Mouse (Mus musculus) cerebellum, adult 2 months (tissue): ENCODE data around the gene Slc12a9. TPM values are rescaled to one million over a fixed set of nuclear protein-coding genes. Genes with fewer than 3 reads are reported as not detected.

Experiments
- DNase-seq, 2 experiments: peaks; one replicate each; pipeline ENCODE4 v3.0.0; 2021
- H3K27ac ChIP-seq: fragments of 200-500 bp; 2 replicates; pipeline ENCODE4 v1.5.1; 2012; ENCODE audit warnings: low read length, control low read depth, inconsistent platforms; ENCODE audit not compliant: insufficient read depth
- H3K27me3 ChIP-seq: fragments of 200-500 bp; 2 replicates; pipeline ENCODE4 v1.6.1; 2012; ENCODE audit warnings: inconsistent platforms, mild to moderate bottlenecking, low read length, moderate library complexity; ENCODE audit not compliant: control insufficient read depth, insufficient read depth
- H3K4me1 ChIP-seq: fragments of 200-500 bp; 2 replicates; pipeline ENCODE4 v1.6.1; 2011; ENCODE audit warnings: low read length; ENCODE audit not compliant: control insufficient read depth, insufficient read depth
- H3K4me3 ChIP-seq: fragments of 200-500 bp; replicated peaks from 2 replicates; pipeline ENCODE3; 2011; ENCODE audit warnings: mild to moderate bottlenecking, low read depth, low read length, control low read depth; ENCODE audit not compliant: insufficient read depth
- CTCF ChIP-seq: fragments of 200-500 bp; IDR thresholded peaks from 2 replicates; pipeline ENCODE4 v1.5.1; 2011; ENCODE audit warnings: low read depth, mild to moderate bottlenecking, control low read depth, low read length, moderate library complexity, borderline replicate concordance; ENCODE audit not compliant: insufficient read depth
- POLR2A ChIP-seq: fragments of 200-500 bp; IDR thresholded peaks from 2 replicates; pipeline ENCODE4 v1.6.1; 2011; ENCODE audit warnings: low read length, control low read depth, borderline replicate concordance; ENCODE audit not compliant: insufficient read depth
- WGBS: fragments of 180-500 bp; shearing (Covaris S2); methylation state at CpG from one replicate; pipeline ENCODE4 v1.1.7; 2018; 5-methylcytosine and 5-hydroxymethylcytosine counted together
- polyA plus RNA-seq: library from polyadenylated mRNA; depleted of rRNA; stranded (reverse); fragments of >200 nt; gene quantifications from 2 replicates; pipeline ENCODE4 v1.2.3, GENCODE M21; 2012

Slc12a9 gene
- polyA plus RNA-seq, 1 experiment = 31.0 TPM

DNA sequence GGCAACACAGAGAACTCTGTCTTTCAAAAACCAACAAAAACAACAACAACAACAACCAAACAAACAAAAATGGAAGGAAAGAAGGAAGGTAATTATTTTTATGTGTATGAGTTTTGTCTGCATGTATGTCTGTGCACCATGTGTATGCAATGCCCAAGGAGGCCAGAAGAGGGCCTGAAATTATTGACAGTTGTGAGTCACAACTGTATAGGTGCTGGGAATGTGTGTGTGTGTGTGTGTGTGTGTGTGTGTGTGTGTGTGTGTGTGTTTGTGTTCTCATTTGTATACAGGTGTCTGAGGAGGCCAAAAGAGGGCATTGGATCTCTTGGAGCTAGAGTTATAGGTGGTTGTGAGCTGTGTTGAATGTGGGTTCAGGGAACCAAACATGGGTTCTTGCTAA is 10.5 kb upstream of the Slc12a9 start:
- Histone ChIP-seq H3K4me1 (0 out of 2 replicates have a peak, but pooled peaks cover 4% of the 10 kb centered on the region), H3K27me3 (no peaks in the 10 kb centered on the region; the same call in 1 of the 2 replicates), H3K27ac (no peak overlapping the region), H3K4me3 (no peak overlapping the region)
- TF ChIP-seq POLR2A = no peak
- TF ChIP-seq CTCF = no peak
- DNase-seq = no peak

- Histone ChIP-seq H3K4me1 (0 out of 2 replicates have a peak, but pooled peaks cover 4% of the 10 kb centered on the region), H3K27ac (no peak overlapping the region), H3K27me3 (no peaks in the 10 kb centered on the region; the same call in 1 of the 2 replicates), H3K4me3 (no peak overlapping the region)
- 96% methylated on average over 5 of the region's 5 CpGs for WGBS
- no peak for DNase-seq
- no peak for TF ChIP-seq CTCF
- no peak for TF ChIP-seq POLR2A
Observed at GRCm38 (mm10) chr5:137343412-137343811, 10.0 kb upstream of the Slc12a9 start.

DNA sequence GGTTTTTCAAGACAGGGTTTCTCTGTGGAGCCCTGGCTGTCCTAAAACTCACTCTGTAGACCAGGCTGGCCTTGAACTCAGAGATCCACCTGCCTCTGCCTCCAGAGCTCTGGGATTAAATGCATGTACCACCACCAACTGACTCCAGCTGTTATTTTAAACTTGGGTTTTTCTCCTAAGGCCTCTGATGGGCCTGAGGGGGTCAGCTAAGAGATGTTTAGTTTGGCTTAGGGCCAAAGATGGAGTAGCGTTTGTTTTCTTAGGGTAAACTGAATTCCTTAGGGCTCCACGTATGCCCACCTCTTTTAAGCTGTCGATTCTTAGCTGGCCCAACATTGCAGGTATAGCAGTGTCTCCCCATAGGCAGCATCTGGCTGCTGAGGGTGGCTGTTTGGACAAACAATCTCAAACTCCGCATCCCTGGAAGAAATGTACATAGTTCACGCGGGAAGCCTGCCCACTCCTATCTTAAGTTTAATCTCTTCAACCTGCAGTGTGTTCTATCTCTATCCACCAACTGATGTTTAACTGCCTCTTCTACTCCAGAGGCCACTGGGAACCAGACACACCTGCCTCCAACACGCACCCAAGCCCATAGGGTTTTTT is 9.1 kb upstream of the Slc12a9 start:
- no peak for DNase-seq
- H3K4me3 ChIP-seq = no peak overlapping the region
- no peak for TF ChIP-seq CTCF
- TF ChIP-seq POLR2A = no peak
- 0 out of 2 replicates have a peak, but pooled peaks cover 7% of the 10 kb centered on the region for H3K4me1 ChIP-seq
- H3K27me3 ChIP-seq = no peaks in the 10 kb centered on the region; the same call in 1 of the 2 replicates
- H3K27ac ChIP-seq = no peak overlapping the region
- WGBS = 74% methylated on average over 7 of the region's 7 CpGs

DNA sequence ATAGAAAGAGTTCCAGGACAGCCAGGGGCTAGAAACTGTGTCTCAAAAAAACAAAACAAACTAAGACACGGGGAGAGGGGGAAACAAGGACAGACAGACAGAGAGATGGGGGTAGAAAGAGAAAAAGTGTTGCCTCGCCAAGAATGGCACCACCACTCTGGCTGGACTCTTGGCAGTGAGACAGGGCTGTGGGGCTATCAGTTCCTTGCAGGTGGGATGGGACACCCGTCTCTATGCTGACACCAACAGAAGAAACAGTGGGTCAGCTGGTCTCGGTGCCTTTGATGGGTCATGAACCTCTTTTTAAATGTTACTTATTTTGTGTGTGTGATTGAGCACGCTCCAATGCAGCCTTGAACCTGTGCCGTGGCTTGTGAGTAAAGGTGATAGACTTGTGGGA is 6.8 kb upstream of the Slc12a9 start:
- TF ChIP-seq POLR2A (no peak), CTCF (no peak)
- Histone ChIP-seq H3K4me1 (0 out of 2 replicates have a peak, but pooled peaks cover 7% of the 10 kb centered on the region), H3K27ac (peak overlapping the region; percentile 69), H3K27me3 (no peaks in the 10 kb centered on the region), H3K4me3 (no peak overlapping the region)
- 75% methylated on average over 6 of the region's 6 CpGs for WGBS
- no peak for DNase-seq

DNA sequence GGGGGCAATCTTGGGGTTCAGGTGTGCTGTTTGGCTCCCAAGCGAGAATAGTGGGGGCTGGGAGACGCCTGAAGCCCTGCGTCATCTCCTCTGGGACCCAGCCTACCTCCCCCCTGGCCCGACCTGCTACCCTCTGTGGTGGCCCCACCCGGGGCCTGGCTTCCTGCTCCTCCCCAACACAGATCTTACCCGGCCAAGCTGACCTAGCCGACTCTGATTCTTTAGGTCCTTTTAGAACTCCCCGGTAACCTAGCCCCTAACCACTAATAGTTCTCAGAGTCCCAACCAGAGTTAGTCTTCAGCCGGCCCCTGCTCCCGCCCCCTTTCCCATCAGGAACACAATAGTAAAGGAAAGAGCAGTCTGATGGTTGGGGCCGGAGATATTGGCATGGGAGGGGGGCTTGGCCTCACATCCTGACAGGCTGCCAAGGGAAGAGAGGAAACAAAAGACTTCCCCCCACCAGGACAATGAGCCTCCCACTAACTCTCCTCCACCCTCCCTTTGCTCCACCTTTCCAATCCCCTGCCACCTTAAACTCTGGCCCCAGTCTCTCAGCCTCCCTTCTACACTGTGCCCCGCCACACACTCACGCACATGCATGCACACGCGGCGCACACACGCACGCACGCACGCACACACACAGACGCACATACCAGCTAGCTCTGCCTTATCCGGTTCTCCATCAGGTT is 6.0 kb upstream of the Slc12a9 start:
- Histone ChIP-seq H3K4me1 (0 out of 2 replicates have a peak, but pooled peaks cover 7% of the 10 kb centered on the region), H3K27ac (peak overlapping the region; percentile 69)
- WGBS = 6% methylated on average over 22 of the region's 22 CpGs

DNA sequence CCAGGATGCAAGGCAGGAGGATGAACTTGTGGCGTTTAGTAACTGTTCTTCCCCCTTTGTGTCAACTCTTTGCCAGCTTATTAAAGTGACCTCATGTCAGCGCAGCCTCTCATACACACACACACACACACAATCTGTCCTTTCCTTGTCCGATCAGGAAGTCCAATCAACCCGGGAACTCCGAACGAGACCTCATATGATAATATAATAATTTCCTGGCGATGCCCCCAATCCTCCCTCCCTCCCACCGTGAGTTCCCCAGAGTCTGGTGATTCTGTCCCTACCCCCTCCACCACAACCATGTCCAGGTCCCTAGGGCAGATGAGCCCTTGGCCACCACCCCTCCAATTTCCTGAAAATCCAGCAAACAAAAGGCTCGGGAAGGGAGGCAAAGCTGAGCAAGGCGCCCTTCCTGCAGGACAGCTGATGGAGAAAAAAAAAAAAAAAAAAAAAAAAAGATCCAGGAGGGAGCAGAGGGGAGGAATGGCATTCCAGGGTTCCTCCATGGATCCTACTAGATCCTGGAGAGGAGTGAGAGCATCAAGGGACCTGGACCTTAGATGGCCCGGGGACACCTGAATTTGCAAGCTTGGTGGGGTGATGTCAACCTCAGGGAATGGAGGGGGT is 5.4 kb upstream of the Slc12a9 start:
- H3K4me1 ChIP-seq = 0 out of 2 replicates have a peak, but pooled peaks cover 7% of the 10 kb centered on the region
- no peak for DNase-seq
- peak overlapping the region; percentile 69 for H3K27ac ChIP-seq
- TF ChIP-seq CTCF = no peak
- WGBS = 1% methylated on average over 11 of the region's 11 CpGs
- no peaks in the 10 kb centered on the region for H3K27me3 ChIP-seq
- peak overlapping the region; percentile 94 for H3K4me3 ChIP-seq

More for the DNA sequence above, 6.0 kb upstream of the Slc12a9 start:
- Histone ChIP-seq H3K27me3 (no peaks in the 10 kb centered on the region), H3K4me3 (peak overlapping the region; percentile 94)
- TF ChIP-seq CTCF (no peak), POLR2A (peak; percentile 46; the same call in 1 of the 2 replicates)
- DNase-seq = peak; percentile 46 to 47

DNA sequence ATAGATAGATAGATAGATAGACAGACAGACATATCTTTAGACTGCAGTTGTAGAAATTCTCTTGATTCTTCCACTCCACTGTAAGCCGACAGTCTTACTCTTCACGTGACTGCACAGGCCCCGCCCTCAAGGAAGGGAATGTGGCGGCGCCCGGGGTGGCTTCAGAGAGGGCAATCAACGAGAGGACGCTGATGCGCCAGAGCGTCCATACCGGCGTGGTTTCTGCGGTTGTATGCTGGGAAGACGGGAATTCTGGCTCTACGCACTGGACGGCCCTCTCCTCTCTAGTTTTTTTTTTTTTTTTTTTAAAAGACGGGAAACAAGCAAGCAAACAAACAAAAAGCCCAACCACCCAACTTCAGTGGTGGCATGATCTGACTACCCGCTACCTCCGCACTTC is 4.9 kb upstream of the Slc12a9 start:
- 0 out of 2 replicates have a peak, but pooled peaks cover 7% of the 10 kb centered on the region for H3K4me1 ChIP-seq
- peak; percentile 91 to 94 for DNase-seq
- peak overlapping the region; percentile 94 for H3K4me3 ChIP-seq
- TF ChIP-seq POLR2A (peak; percentile 47; the same call in 1 of the 2 replicates), CTCF (no peak)
- peak overlapping the region; percentile 69 for H3K27ac ChIP-seq
- under 1% methylated on average over 19 of the region's 19 CpGs for WGBS
- H3K27me3 ChIP-seq = no peaks in the 10 kb centered on the region

DNA sequence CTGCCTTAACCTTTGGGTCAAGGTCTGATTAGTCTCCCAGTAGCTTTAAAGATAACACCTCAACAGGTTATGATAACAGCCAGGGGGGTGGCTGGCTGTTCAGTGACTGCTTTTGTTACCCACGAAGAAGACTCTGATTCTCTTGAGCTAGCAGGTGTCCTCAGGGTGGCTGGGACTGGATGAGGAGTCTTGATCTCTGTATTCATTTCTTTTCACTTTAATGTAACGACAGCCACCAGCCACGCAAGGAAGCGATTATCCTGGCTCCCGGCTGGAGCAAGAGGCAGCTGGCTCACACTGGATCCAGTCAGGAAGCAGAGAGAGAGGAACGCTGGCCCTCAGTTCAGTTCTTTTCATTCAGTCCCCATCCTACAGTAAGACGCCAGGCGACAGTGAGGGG is 3.8 kb upstream of the Slc12a9 start:
- H3K27me3 ChIP-seq = no peaks in the 10 kb centered on the region
- no peak overlapping the region for H3K4me3 ChIP-seq
- DNase-seq = no peak
- no peak for TF ChIP-seq POLR2A
- no peak for TF ChIP-seq CTCF
- 51% methylated on average over 8 of the region's 8 CpGs for WGBS
- H3K27ac ChIP-seq = no peak overlapping the region
- H3K4me1 ChIP-seq = 0 out of 2 replicates have a peak, but pooled peaks cover 7% of the 10 kb centered on the region
